In genomic region chr19:40247268-40247666, GRCm38 (mm10) we compare ENCODE assay signal across 14 mouse cellular contexts. TPM values are rescaled to one million over a fixed set of nuclear protein-coding genes. Genes with fewer than 3 reads are reported as not detected.
DNase-seq lines count a peak whose midpoint lies in the region; ATAC-seq and TF ChIP-seq lines count a peak whose summit lies in the region.
"Had no signal": no experiment of that assay in that cellular context is flagged by ENCODE, and none has a peak within 500 bp of the region (broad histone marks: within the 10 kb centered on the region; RNA-seq: fewer than 3 reads in every experiment).

No protein-coding gene starts in this region.

- H3K9ac ChIP-seq in midbrain, embryonic 11.5 days (ENCODE audit: low read length), result no peak overlapping the region
- no peak overlapping the region for H3K9ac ChIP-seq in midbrain, embryonic 15.5 days
- no peak overlapping the region for H3K9ac ChIP-seq in heart, postnatal 0 days (replicated peaks; ENCODE audit: low read depth, low read length)
- H3K9ac ChIP-seq: embryonic facial prominence, embryonic 13.5 days; hindbrain, embryonic 12.5 days; lung, embryonic 15.5 days had no signal

- peak; percentile 69; the same call in 1 of the 2 replicates for ATAC-seq in midbrain, embryonic 11.5 days (ENCODE audit: low FRiP score)
- no peak for ATAC-seq in midbrain, embryonic 15.5 days (replicated peaks)
- peak; percentile 53; the same call in 1 of the 2 replicates for ATAC-seq in heart, postnatal 0 days (ENCODE audit: insufficient read depth, low read depth)

- H3K27me3 ChIP-seq in midbrain, embryonic 11.5 days (ENCODE audit: control insufficient read depth, insufficient read depth, low read length), result no peaks in the 10 kb centered on the region
- H3K27me3 ChIP-seq in midbrain, embryonic 15.5 days (replicated peaks), result no peaks in the 10 kb centered on the region
- H3K27me3 ChIP-seq in heart, postnatal 0 days (ENCODE audit: control insufficient read depth, insufficient read depth, low read length), result no peaks in the 10 kb centered on the region
- H3K27me3 ChIP-seq: embryonic facial prominence, embryonic 13.5 days; hindbrain, embryonic 12.5 days; lung, embryonic 15.5 days had no signal

- H3K27ac ChIP-seq in midbrain, embryonic 11.5 days (ENCODE audit: low read depth, low read length), result no peak overlapping the region
- no peak overlapping the region for H3K27ac ChIP-seq in midbrain, embryonic 15.5 days
- H3K27ac ChIP-seq in heart, postnatal 0 days (ENCODE audit: low read depth), result 0 out of 2 replicates have a peak overlapping the region, but pooled peaks have one; percentile 55
- H3K27ac ChIP-seq: embryonic facial prominence, embryonic 13.5 days; hindbrain, embryonic 12.5 days; lung, embryonic 15.5 days had no signal

- peak; percentile 92 for DNase-seq in heart, adult 11 months
- no peak for DNase-seq in heart, postnatal 4 days
- DNase-seq in midbrain, embryonic 11.5 days (ENCODE audit: low spot score, missing footprints), result peak; percentile 82
- DNase-seq in heart, postnatal 0 days (ENCODE audit: low spot score), result peak; percentile 68
- no peak for DNase-seq in layer of hippocampus, adult 9-11 months
- no peak for DNase-seq in ovary, postnatal 14 days (ENCODE audit: low spot score)
- DNase-seq in left cerebral cortex, postnatal 25 days (ENCODE audit: low spot score in 2 of 2), result no peak
- DNase-seq: adrenal gland, postnatal 25 days; cerebellum, adult 11 months; thymus, postnatal 14 days had no signal

- H3K4me3 ChIP-seq in midbrain, embryonic 11.5 days (ENCODE audit: low read depth, low read length), result no peak overlapping the region
- no peak overlapping the region for H3K4me3 ChIP-seq in midbrain, embryonic 15.5 days
- no peak overlapping the region for H3K4me3 ChIP-seq in heart, postnatal 0 days (ENCODE audit: low read depth, low read length)
- H3K4me3 ChIP-seq: embryonic facial prominence, embryonic 13.5 days; hindbrain, embryonic 12.5 days; lung, embryonic 15.5 days had no signal

- no peaks in the 10 kb centered on the region; the same call in 1 of the 2 replicates for H3K4me1 ChIP-seq in midbrain, embryonic 11.5 days (ENCODE audit: control insufficient read depth, insufficient read depth, low read length)
- H3K4me1 ChIP-seq in midbrain, embryonic 15.5 days, result no peaks in the 10 kb centered on the region
- H3K4me1 ChIP-seq in heart, postnatal 0 days (ENCODE audit: control insufficient read depth, insufficient read depth), result peaks cover 20% of the 10 kb centered on the region; the same call in 1 of the 2 replicates
- H3K4me1 ChIP-seq: embryonic facial prominence, embryonic 13.5 days; hindbrain, embryonic 12.5 days; lung, embryonic 15.5 days had no signal

- H3K36me3 ChIP-seq in midbrain, embryonic 11.5 days (ENCODE audit: control insufficient read depth, insufficient read depth, low read length), result no peaks in the 10 kb centered on the region
- H3K36me3 ChIP-seq in midbrain, embryonic 15.5 days (replicated peaks), result no peaks in the 10 kb centered on the region
- peaks cover 43% of the 10 kb centered on the region for H3K36me3 ChIP-seq in heart, postnatal 0 days (replicated peaks; ENCODE audit: control insufficient read depth, insufficient read depth, low read length)
- H3K36me3 ChIP-seq: hindbrain, embryonic 12.5 days; lung, embryonic 15.5 days had no signal

- TF ChIP-seq EP300 in heart, postnatal 0 days (IDR thresholded peaks at IDR 0.05; ENCODE audit: low read depth), result no peak; the same call in 1 of the 2 replicates

- no peak overlapping the region for H3K4me2 ChIP-seq in midbrain, embryonic 11.5 days
- no peak overlapping the region for H3K4me2 ChIP-seq in midbrain, embryonic 15.5 days
- no peak overlapping the region for H3K4me2 ChIP-seq in heart, postnatal 0 days (ENCODE audit: low read depth, low read length)
- H3K4me2 ChIP-seq: embryonic facial prominence, embryonic 13.5 days; hindbrain, embryonic 12.5 days; lung, embryonic 15.5 days had no signal

- TF ChIP-seq CTCF in heart, postnatal 0 days (IDR thresholded peaks at IDR 0.05; ENCODE audit: low read depth), result no peak

- intact Hi-C loops in left cerebral cortex, postnatal 25 days (cut with DNase I), result no loop called here

- no peaks in the 10 kb centered on the region for H3K9me3 ChIP-seq in midbrain, embryonic 11.5 days (ENCODE audit: control insufficient read depth, low read length)
- H3K9me3 ChIP-seq in midbrain, embryonic 15.5 days, result no peaks in the 10 kb centered on the region
- no peaks in the 10 kb centered on the region for H3K9me3 ChIP-seq in heart, postnatal 0 days (replicated peaks; ENCODE audit: control insufficient read depth, low read length)
- H3K9me3 ChIP-seq: hindbrain, embryonic 12.5 days; lung, embryonic 15.5 days had no signal

- WGBS in midbrain, embryonic 11.5 days, result 35% methylated on average over 5 of the region's 5 CpGs
- 42% methylated on average over 5 of the region's 5 CpGs for WGBS in midbrain, embryonic 15.5 days
- 43% methylated on average over 5 of the region's 5 CpGs for WGBS in heart, postnatal 0 days

RNA-seq across cellular contexts. Expression of gene Pdlim1, which starts 24.4 kb away (rescaled TPM):
- total RNA-seq in heart, postnatal 4 days (2021), result 100 to 1,000 TPM; 266 to 281 TPM
- polyA plus RNA-seq in midbrain, embryonic 11.5 days (2014; fragmentation: Nextera tagmentation; extraction: Ambion mirVana), result 76.7 and 84.2 TPM in 2 replicates
- polyA plus RNA-seq in midbrain, embryonic 15.5 days (2015; fragmentation: Nextera tagmentation; extraction: Ambion mirVana), result 9.6 and 10.4 TPM in 2 replicates
- total RNA-seq in heart, postnatal 0 days (2014; rRNA removed; ENCODE audit: low replicate concordance), result 96.5 and 117 TPM in 2 replicates
- polyA plus RNA-seq in heart, postnatal 0 days (2015; fragmentation: Nextera tagmentation; extraction: Ambion mirVana), result 206 and 230 TPM in 2 replicates
- 10 to 100 TPM; 15.0 to 15.8 TPM for total RNA-seq in left cerebral cortex, postnatal 25 days (2021)

Comparison
In these comparisons a context has a peak if more than half of its experiments do, and no peak if none do; other contexts are left out.
1. DNase-seq: peak in heart, adult 11 months (single experiment), midbrain, embryonic 11.5 days (single experiment) and heart, postnatal 0 days (single experiment); none in heart, postnatal 4 days (single experiment), layer of hippocampus, adult 9-11 months (single experiment), ovary, postnatal 14 days (single experiment) and left cerebral cortex, postnatal 25 days (0 of 2).